Mouse (Mus musculus) skeletal muscle tissue, postnatal 0 days (tissue): ENCODE results near the gene 1810062G17Rik. TPM values are rescaled to one million over a fixed set of nuclear protein-coding genes. Genes with fewer than 3 reads are reported as not detected.

Experiments
- microRNA-seq, 2 experiments: library from miRNA; unstranded; fragments of <30 nt; microRNA quantifications; one replicate each; pipeline ENCODE4; 2016
- polyA plus RNA-seq: library from polyadenylated mRNA; unstranded; fragments of >200 nt; fragmentation: Nextera tagmentation; extraction: Ambion mirVana; gene quantifications from 2 replicates; pipeline ENCODE4 v1.2.1, GENCODE M21; 2015

Gene 1810062G17Rik
- polyA plus RNA-seq = 4.1 and 5.2 TPM in 2 replicates

GRCm38 (mm10) chr3:36475532-36476087 lies at the start of gene 1810062G17Rik, which contains the start of gene Anxa5:
TSS of gene 1810062G17Rik (plus strand) at chr3:36475937.
TSS of gene Anxa5 (minus strand) at chr3:36475894.

GRCm38 (mm10) chr3:36521073-36522060 lies 45.6 kb downstream of the 1810062G17Rik start, which contains the start of gene Gm11549:
TSS of gene Gm11549 (minus strand) at chr3:36521813.

Small RNA genes within 50 kb of the gene (microRNA-seq; reads per million reads assigned to microRNA genes)
- 0 to 0.20 reads per million in 2 experiments for gene Mir7009

Other genes with a start within 250 kb of the 1810062G17Rik start
- gene Anxa5, start within 50 bp of the 1810062G17Rik start, polyA plus RNA-seq = 192 and 244 TPM in 2 replicates
- 0.33 and 0.46 TPM in 2 replicates for gene Gm11549, start 45.9 kb downstream of the 1810062G17Rik start, polyA plus RNA-seq
- gene Exosc9, start 76.7 kb downstream of the 1810062G17Rik start, polyA plus RNA-seq = 31.2 and 33.2 TPM in 2 replicates
- 32.0 and 36.3 TPM in 2 replicates for gene Ccna2, start 96.2 kb downstream of the 1810062G17Rik start, polyA plus RNA-seq
- 4.8 and 6.4 TPM in 2 replicates for gene Bbs7, start 137.5 kb downstream of the 1810062G17Rik start, polyA plus RNA-seq
- 1.9 and 5.7 TPM in 2 replicates for gene Trpc3, start 214.2 kb downstream of the 1810062G17Rik start, polyA plus RNA-seq